Mouse (Mus musculus) E14TG2a.4 (cell line): ENCODE data around the gene Arhgef28.

ENCODE experiments used
- H3K27me3 ChIP-seq: 2 replicates; pipeline ENCODE4 v1.6.1; 2014; ENCODE audit warnings: low read length, control low read depth; ENCODE audit not compliant: insufficient read depth
- H3K36me3 ChIP-seq: 2 replicates; pipeline ENCODE4 v1.6.1; 2014; ENCODE audit warnings: low read length, control low read depth; ENCODE audit not compliant: insufficient read depth
- H3K4me1 ChIP-seq: replicated peaks from 2 replicates; pipeline ENCODE4 v1.6.1; 2014; ENCODE audit warnings: low read depth, low read length, control low read depth
- H3K4me3 ChIP-seq: replicated peaks from 2 replicates; pipeline ENCODE4 v1.5.1; 2014; ENCODE audit warnings: mild to moderate bottlenecking, low read length
- H3K9me3 ChIP-seq: 2 replicates; pipeline ENCODE4 v1.6.1; 2014; ENCODE audit warnings: low read length, control low read depth
- CTCF ChIP-seq: conservative IDR thresholded peaks from 2 replicates; pipeline ENCODE4 v1.5.1; 2014; ENCODE audit warnings: low read length
- NANOG ChIP-seq: IDR thresholded peaks from 2 replicates; pipeline ENCODE4 v1.6.1; 2014; ENCODE audit warnings: borderline replicate concordance, low read length, mixed read lengths
- POU5F1 ChIP-seq: IDR thresholded peaks from 2 replicates; pipeline ENCODE4 v1.6.1; 2014; ENCODE audit warnings: low read length, borderline replicate concordance

Gene Arhgef28

DNA sequence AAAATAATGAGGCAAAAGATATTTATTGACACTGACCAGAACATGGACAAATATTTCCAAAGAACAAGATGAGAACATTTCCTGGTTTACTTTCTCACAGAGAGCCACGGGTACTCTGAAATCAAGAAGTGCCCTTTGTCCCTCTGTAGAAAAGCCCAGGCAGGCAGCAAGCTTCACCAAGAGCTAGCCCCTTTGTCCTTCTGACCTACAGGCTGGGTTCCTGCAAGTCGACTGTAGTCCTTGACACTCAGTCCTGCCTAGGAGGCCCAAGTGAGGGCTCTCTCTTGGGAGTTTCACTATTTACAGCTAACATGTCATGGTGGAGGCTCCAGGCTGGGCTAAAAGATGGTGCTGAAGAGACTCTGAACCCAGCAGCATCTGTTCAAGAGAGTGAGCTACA is 307.6 kb downstream of the Arhgef28 start:
- no peaks in the 10 kb centered on the region for H3K36me3 ChIP-seq
- no peak for TF ChIP-seq POU5F1
- TF ChIP-seq CTCF, result no peak
- no peak for TF ChIP-seq NANOG
- no peaks in the 10 kb centered on the region for H3K4me1 ChIP-seq
- no peaks in the 10 kb centered on the region for H3K9me3 ChIP-seq
- peaks cover 17% of the 10 kb centered on the region for H3K27me3 ChIP-seq
- H3K4me3 ChIP-seq, result no peak overlapping the region

DNA sequence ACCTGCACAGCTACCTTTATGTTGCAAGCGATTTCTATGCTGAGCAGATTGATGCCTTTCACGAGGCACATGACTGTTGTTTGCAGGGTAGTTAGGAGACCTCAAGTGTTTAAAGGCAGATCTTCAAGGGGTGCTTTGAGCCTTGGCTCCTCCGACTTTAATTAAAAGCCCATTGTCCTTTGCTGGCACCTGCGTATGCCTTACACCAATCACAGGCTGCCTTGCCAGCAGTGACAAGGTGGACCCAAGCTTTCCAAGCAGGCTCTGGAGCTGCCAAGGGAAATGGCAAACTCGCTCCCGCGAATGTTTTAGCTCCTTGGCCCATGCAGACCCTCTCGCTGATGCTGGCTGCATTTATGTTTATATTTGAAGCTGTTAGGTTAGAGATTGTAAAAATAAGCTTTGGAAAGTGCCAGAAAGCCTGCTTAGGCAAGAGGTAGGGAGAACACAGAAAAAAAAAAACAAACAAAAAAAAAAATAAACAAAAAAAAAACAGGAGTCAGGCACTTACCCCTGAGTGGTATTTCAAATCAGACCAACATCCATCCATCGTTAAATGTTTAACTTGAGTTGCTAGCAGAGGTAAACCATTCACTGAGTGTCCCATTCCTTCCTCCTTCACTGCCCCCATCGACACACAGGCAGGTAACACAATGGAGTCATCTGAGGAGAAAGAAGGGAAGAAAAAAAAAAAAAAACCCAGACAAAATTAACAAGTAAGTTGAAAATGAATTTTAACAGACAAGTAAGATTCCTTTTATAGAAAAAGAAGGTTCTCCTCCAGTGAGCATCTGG is 313.0 kb downstream of the Arhgef28 start:
- H3K36me3 ChIP-seq, result no peaks in the 10 kb centered on the region
- peaks cover 14% of the 10 kb centered on the region for H3K4me1 ChIP-seq
- H3K4me3 ChIP-seq, result no peak overlapping the region
- H3K9me3 ChIP-seq, result no peaks in the 10 kb centered on the region
- no peak for TF ChIP-seq CTCF
- peaks cover 17% of the 10 kb centered on the region for H3K27me3 ChIP-seq

DNA sequence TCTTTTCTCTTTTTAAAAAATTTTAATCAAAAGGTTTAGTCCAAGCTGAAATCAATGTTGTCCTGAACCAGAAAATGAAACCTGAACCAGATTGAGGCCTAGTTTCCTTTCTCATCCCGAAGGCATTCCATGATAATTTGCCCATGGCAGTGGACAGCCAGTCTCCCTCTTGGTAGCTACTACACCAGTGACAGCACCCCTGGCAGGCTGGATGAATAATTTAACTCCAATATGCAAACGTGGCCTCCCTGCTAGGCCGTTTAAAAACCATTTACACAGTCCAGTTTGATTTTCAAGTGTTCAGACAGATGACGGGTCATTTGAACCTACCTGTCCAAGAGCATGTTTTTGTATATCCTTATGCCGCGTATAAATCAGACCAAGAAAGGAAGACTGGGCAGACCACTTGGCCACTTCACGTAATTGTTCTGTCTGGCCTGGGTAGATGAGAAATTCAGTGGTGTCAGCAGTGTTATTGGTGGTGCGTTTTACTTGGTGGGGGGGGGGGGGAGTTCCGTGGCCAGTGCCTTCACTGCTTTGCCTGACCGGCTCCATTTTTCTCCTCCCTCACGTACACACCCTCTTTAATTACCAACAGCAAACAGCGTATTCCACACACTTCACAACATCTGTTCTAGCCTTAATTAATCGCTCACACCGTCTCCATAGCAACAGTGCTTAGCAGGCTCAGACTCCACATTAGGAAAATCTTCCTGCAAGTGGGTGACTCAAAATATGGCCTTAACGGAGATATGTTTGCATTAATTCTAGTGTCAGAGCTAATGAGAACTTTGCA is 314.0 kb downstream of the Arhgef28 start:
- Histone ChIP-seq H3K27me3 (peaks cover 17% of the 10 kb centered on the region), H3K4me1 (peaks cover 19% of the 10 kb centered on the region), H3K4me3 (no peak overlapping the region), H3K36me3 (no peaks in the 10 kb centered on the region), H3K9me3 (no peaks in the 10 kb centered on the region)
- TF ChIP-seq NANOG, result no peak
- TF ChIP-seq POU5F1, result no peak
- TF ChIP-seq CTCF, result no peak

DNA sequence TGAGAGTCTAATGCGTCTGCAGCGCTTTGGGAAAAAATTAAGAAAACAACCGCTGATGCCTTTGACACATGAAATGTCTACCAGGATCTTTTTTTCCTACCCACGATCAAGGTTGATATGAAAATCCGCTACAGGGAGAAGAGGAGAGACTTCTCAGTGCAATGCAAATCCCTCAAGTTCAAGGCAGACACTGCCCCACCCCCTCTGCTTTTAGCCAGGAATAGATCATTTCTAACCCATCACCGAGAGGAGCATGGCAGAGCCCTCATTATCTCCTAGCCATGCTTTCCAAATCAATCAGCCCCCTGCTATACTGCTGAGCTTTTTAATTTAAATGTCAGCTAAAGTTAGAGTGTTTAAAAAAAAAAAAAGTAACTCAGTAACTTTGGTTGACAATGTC is 318.2 kb downstream of the Arhgef28 start:
- Histone ChIP-seq H3K9me3 (no peaks in the 10 kb centered on the region), H3K36me3 (no peaks in the 10 kb centered on the region), H3K4me1 (peaks cover 19% of the 10 kb centered on the region), H3K27me3 (peaks cover under 1% of the 10 kb centered on the region; the same call in 1 of the 2 replicates), H3K4me3 (no peak overlapping the region)
- no peak for TF ChIP-seq NANOG
- no peak for TF ChIP-seq CTCF
- TF ChIP-seq POU5F1, result no peak

DNA sequence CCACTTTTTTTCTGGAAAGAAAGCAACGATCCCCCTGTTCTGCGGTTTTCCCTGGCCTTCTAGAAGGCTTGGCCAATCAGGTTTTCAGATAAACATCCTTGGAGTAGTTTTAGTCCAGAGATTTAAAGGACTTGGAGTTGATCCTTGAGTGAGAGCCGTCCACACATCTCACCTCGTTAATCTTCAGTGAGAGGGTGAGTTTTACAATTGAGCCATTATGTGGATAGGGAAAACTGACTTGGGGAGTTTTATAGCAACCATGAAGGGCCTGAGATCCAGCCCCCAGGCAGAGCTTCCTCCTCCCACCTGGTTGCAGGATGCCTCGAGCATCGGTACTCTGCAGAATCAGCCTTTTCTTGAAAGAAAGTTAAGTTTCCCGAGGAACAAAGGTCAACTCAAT is 318.7 kb downstream of the Arhgef28 start:
- TF ChIP-seq NANOG (no peak), CTCF (no peak), POU5F1 (no peak)
- H3K4me3 ChIP-seq, result no peak overlapping the region
- no peaks in the 10 kb centered on the region for H3K27me3 ChIP-seq
- no peaks in the 10 kb centered on the region for H3K36me3 ChIP-seq
- H3K9me3 ChIP-seq, result no peaks in the 10 kb centered on the region
- H3K4me1 ChIP-seq, result peaks cover 19% of the 10 kb centered on the region

DNA sequence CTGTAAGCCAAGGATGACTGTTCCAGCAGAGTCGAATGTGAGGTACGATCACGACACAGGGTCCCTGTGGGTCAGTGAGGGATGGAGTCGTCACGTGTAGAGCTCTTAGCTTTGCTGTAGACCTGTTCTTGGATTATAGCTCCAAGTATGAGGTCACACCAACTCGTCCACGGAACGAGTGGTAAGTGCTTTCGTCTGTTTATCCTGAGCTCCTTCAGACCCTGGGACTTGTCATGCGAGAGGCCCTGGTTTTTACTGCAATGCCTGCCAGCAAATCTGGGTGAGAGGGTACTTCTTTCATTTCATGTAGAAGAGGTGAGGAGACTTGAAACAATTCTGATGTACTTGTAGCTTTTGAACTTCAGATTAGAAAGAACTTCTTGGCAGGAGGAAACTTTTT is 322.6 kb downstream of the Arhgef28 start:
- Histone ChIP-seq H3K9me3 (no peaks in the 10 kb centered on the region), H3K4me3 (no peak overlapping the region), H3K4me1 (peaks cover 14% of the 10 kb centered on the region), H3K27me3 (peaks cover 8% of the 10 kb centered on the region; the same call in 1 of the 2 replicates), H3K36me3 (no peaks in the 10 kb centered on the region)
- TF ChIP-seq POU5F1 (no peak), NANOG (no peak), CTCF (no peak)

DNA sequence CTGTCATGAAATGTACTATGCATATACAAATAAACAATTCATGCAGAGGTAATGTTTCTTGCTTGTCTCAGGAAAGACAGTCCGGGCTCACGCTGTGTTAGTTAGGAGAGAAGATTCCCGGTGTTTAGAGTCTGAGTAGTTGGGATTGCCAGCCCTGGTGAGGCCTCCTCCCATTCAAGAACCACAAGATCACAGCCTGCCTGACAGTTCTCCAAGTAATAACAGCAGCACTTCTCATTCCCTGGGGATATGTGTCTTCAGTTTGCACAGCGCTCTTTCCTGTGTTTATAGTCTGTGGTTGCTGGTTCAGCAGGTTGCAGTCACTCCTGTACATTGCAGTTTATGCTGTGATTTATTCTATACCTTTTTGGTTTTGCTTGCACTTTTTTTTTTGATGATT is 329.8 kb downstream of the Arhgef28 start:
- H3K36me3 ChIP-seq, result no peaks in the 10 kb centered on the region
- TF ChIP-seq NANOG (no peak), CTCF (no peak), POU5F1 (no peak)
- H3K4me3 ChIP-seq, result no peak overlapping the region
- no peaks in the 10 kb centered on the region for H3K4me1 ChIP-seq
- no peaks in the 10 kb centered on the region for H3K9me3 ChIP-seq
- 0 out of 2 replicates have a peak, but pooled peaks cover 4% of the 10 kb centered on the region for H3K27me3 ChIP-seq

DNA sequence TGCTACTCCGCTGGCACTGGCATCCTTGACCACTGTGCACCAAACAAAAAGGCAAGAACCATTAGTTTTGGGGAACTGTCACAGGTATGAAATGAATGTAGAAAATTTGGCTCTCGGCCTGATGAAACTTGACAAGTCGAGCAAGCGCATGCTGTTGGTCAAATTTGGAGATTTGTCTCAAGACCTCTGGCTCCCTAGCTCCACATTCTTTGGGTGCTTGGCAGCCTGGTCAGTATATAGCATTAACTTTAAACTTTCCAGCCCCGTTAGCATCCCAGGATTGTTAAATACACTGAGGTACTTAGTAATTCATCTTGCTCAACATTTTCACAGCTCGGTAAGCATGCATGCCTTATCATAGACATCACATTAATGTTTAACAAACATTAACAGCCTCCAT is 330.2 kb downstream of the Arhgef28 start:
- no peaks in the 10 kb centered on the region for H3K9me3 ChIP-seq
- no peak overlapping the region for H3K4me3 ChIP-seq
- 0 out of 2 replicates have a peak, but pooled peaks cover 4% of the 10 kb centered on the region for H3K27me3 ChIP-seq
- no peaks in the 10 kb centered on the region for H3K36me3 ChIP-seq
- no peak for TF ChIP-seq CTCF
- TF ChIP-seq POU5F1, result no peak
- no peak for TF ChIP-seq NANOG
- H3K4me1 ChIP-seq, result no peaks in the 10 kb centered on the region

DNA sequence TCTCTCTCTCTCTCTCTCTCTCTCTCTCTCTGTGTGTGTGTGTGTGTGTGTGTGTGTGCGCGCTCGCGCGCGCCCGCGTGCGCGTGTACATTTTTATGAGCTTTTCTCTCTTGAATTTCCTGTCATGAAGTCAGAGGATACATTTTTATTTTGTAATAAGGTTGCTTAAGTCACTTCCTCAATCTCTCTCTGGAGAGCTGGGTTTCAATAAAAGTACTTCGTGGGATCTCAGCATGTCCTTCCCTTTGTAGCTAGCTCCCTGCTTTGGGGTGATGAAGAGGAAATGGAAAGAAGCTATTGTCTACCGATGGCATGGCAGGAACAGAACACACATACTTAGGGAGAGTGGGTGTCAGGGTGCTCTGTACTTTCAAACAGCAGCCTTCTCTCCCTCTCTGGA is 336.8 kb downstream of the Arhgef28 start:
- Histone ChIP-seq H3K4me3 (no peak overlapping the region), H3K27me3 (no peaks in the 10 kb centered on the region), H3K9me3 (no peaks in the 10 kb centered on the region), H3K36me3 (no peaks in the 10 kb centered on the region), H3K4me1 (peaks cover 15% of the 10 kb centered on the region)
- no peak for TF ChIP-seq NANOG
- no peak for TF ChIP-seq CTCF
- TF ChIP-seq POU5F1, result no peak
